Mouse (Mus musculus) lung, postnatal 0 days (tissue): Measurements from ENCODE around the gene Tns3.

Source experiments
- CTCF ChIP-seq: IDR thresholded peaks from 2 replicates; pipeline ENCODE4 v1.5.1; 2016; ENCODE audit warnings: antibody characterized with exemption, mild to moderate bottlenecking
- EP300 ChIP-seq: IDR thresholded peaks from 2 replicates; pipeline ENCODE4 v1.6.1; 2016; ENCODE audit warnings: antibody characterized with exemption, mild to moderate bottlenecking, control low read depth

- TF ChIP-seq EP300: no peak
- no peak for TF ChIP-seq CTCF
Observed at GRCm38 (mm10) chr11:8510294-8510693, 154.0 kb downstream of the Tns3 start.
